Mouse (Mus musculus) testis, adult 2 months (tissue): Measurements from ENCODE around the gene Fry.

ENCODE experiments used
- CTCF ChIP-seq: fragments of 200-500 bp; IDR thresholded peaks from 2 replicates; pipeline ENCODE4 v1.5.1; 2012; ENCODE audit warnings: low read depth, mild to moderate bottlenecking, inconsistent platforms, low read length, moderate library complexity; ENCODE audit not compliant: control insufficient read depth, insufficient read depth, insufficient replicate concordance
- POLR2A ChIP-seq: fragments of 200-500 bp; IDR thresholded peaks from 2 replicates; pipeline ENCODE4 v1.6.1; 2012; ENCODE audit warnings: low read depth, mild to moderate bottlenecking, inconsistent platforms, low read length, moderate library complexity; ENCODE audit not compliant: control insufficient read depth

DNA sequence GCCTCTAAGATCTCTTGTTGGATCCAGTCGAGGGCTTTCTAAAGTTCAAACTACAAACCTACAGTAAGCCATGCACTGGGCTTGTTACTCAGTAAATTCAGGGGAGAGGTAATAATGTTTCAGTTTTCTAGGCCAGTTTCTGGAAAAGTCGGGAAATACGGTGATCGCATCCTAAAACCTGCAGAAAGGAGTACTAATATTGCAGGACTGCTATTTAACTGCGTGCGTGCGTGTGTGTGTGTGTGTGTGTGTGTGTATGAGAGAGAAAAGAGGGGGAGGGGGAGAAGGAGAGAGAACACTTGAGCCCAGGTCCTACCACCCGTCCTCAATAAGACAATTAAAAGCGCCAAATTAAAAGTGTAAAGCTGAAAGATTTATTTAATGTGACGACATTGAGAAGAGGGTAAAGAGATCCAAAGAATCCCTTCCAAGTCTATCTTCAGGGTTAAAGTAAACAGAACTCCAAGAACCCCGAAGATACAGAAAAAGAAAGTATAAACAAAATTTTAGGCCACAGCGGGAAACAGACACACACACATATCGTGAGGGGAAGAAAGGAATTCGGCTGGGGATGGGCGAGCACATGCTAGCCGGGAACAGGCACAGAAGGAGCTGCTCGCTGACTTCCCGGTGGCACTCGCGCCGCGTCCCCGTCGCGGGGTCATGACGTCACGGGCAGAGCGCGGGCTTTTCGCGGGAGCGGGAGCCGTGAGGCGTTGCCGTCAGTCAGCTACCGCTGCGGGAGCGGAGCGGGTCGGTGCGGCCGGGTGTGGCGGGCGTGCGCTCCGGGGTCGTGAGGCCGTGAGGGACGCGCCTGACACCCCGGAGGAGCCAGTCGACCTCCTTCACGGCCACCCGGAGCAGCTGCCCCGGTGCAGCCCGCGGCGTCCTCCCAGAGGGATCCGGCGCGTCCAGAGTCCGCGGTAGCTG lies 403.8 kb downstream of the Fry start, which contains the start of gene Brca2:
- 0 out of 2 replicates have a peak, but pooled peaks have one; percentile 3 for TF ChIP-seq CTCF
- TF ChIP-seq POLR2A: peak; percentile 88
